Mouse (Mus musculus): Measurements from ENCODE around the gene Thtpa.
A peak's percentile ranks its signal among the peaks of the same experiment; 100 is the strongest.

Thtpa gene

GRCm38 (mm10) chr14:55094704-55095231, at the start of gene Thtpa:
Thtpa (plus strand) TSS chr14:55094784.
- no peak for DNase-seq (ENCODE audit: low spot score)

- no peak for DNase-seq (ENCODE audit: low spot score)
Measured at GRCm38 (mm10) chr14:55047971-55048531, 46.5 kb upstream of the Thtpa start.

GRCm38 (mm10) chr14:55052496-55052895, 42.1 kb upstream of the Thtpa start:
- DNase-seq (ENCODE audit: low spot score) = no peak

DNA sequence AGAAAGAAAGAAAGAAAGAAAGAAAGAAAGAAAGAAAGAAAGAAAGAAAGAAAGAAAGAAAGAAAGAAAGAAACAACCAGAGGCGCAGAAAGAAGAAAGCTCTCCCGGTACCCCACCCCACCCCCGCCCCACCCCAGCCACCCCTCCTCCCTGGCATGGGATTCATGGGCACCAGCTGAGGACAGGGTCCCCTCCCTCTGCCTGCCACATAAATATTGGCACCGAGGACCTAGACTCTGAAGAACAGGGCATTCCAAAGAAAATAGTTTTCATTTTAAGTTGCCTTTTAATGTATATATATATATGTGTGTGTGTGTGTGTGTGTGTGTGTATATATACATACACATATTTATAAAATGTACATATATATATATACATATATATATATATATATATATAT, 41.5 kb upstream of the Thtpa start:
- DNase-seq (ENCODE audit: low spot score) = no peak

GRCm38 (mm10) chr14:55053708-55054190, 40.8 kb upstream of the Thtpa start:
- peak; percentile 62 for DNase-seq (ENCODE audit: low spot score)

- DNase-seq (ENCODE audit: low spot score) = no peak
Measured at GRCm38 (mm10) chr14:55054191-55054749, 40.3 kb upstream of the Thtpa start.

DNA sequence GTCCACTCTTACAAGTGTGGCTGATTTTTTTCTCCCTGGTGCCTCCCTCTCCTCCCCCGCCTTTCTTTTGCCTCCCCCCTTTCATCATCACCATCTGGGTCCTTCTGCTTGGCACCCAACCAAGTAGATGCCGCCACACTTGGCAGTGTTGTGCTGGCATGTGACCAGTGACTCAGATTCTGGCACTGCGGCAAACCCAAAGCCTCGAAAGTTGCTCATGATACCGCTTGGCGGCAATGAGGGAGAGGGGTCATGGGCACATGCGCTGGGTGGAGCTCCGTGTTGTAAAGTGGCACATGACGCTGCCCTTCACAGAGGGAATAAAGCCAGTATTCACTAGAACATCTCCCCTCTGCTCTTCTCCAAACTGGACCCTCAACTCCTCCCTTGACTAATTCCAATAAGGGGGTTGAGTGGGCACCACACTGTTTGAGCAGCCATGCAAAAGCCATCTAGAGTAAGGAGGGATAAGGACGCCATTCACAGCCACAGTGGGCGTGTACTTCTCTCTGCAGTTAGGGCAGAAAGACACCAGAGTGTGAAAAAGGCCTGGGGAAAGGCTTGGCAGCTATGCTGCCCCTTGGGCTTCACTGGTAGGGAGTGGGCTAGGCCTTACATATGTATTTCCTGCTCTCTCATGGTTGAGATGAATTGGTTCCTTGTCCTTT, 39.3 kb upstream of the Thtpa start:
- DNase-seq (ENCODE audit: low spot score) = peak; percentile 90

DNA sequence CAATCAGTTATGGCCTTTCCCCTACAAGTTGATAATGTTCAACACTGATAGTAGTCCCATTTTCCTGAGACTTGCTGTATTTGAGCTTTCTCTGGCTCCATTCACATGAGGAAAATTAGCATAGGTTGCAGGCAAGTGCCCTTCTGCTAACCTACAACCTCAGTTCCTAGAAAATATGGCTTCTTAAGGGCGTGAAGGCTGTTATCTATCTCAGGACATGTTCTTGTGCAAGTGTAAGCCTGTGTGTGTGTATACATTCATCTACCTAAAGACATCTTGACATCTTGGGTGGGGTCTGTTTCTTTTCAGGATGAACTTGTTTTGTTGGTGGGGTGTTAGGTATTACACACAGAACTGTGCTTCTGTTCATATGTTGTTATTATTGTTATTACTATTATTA, 35.6 kb upstream of the Thtpa start:
- no peak for DNase-seq (ENCODE audit: low spot score)

DNA sequence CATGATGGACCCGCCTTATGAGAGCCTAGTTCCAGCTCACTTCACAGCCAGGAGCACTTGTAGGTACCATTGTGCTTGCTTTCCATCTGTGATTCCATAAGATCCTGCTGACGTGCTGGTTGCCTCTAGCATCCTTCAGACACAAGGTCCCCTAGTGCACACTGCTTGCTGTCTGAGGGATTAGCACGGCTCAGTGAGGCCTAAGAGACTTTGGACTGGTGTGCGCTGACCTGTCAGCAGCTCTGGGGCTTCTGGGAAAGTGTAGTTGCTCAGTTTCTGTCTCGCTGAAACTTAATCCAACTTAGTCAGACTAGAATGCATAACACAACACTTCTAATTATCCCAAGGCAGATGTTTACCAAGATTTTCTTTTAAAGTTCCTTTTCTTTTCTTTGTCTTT, 34.7 kb upstream of the Thtpa start:
- no peak for DNase-seq (ENCODE audit: low spot score)

GRCm38 (mm10) chr14:55061845-55062244, 32.7 kb upstream of the Thtpa start:
- no peak for DNase-seq (ENCODE audit: low spot score)

DNA sequence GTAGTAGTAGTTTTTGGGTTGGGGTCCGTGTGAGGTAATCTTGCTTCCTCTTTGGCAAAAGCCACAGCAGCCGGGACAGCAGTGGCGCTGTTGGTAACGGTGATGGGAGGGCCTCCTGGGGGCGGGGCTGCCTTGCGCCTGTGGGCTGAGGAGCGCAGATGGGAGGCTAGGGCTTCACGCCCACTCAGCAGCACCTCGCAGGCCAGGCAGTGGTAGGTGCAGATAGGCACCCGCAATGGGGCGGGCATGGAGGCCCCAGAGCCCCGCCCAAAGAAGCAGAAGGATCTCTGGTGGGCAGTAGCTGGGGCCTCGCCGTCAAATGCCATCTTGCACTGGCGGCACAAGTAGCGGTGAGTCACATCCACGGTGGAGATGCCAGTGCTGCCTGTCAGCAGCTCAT, 32.0 kb upstream of the Thtpa start:
- DNase-seq (ENCODE audit: low spot score) = no peak

GRCm38 (mm10) chr14:55063117-55063516, 31.5 kb upstream of the Thtpa start:
- no peak for DNase-seq (ENCODE audit: low spot score)

GRCm38 (mm10) chr14:55063581-55064381, 30.8 kb upstream of the Thtpa start:
- no peak for DNase-seq (ENCODE audit: low spot score)

- DNase-seq (ENCODE audit: low spot score) = no peak
Measured at GRCm38 (mm10) chr14:55064481-55065370, 29.9 kb upstream of the Thtpa start.

- DNase-seq (ENCODE audit: low spot score) = no peak
Measured at GRCm38 (mm10) chr14:55065391-55065790, 29.2 kb upstream of the Thtpa start.

- DNase-seq (ENCODE audit: low spot score) = no peak
Measured at GRCm38 (mm10) chr14:55066042-55066441, 28.5 kb upstream of the Thtpa start.

GRCm38 (mm10) chr14:55071756-55072155, 22.8 kb upstream of the Thtpa start:
- DNase-seq (ENCODE audit: low spot score) = no peak

DNA sequence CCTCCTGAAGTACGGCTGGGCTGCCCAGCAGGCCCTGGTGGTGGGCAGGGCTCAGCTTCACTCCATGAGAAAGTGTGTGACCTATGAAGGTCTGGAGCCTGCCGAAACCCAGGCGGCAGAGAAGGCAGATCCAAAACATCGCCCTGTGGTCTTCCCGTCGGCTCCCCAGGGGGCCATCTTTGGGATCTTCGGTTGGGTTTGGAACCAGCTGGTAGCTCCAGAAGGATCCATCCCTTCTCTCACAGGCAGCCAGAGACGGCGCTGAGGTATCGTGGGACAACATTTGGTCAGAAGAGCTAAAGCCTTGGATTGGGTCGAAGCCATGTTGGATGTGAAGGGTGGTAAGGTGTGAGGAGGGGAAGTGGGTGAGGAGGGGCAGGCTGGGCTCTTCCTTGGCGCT, 20.2 kb upstream of the Thtpa start:
- DNase-seq (ENCODE audit: low spot score) = no peak

DNA sequence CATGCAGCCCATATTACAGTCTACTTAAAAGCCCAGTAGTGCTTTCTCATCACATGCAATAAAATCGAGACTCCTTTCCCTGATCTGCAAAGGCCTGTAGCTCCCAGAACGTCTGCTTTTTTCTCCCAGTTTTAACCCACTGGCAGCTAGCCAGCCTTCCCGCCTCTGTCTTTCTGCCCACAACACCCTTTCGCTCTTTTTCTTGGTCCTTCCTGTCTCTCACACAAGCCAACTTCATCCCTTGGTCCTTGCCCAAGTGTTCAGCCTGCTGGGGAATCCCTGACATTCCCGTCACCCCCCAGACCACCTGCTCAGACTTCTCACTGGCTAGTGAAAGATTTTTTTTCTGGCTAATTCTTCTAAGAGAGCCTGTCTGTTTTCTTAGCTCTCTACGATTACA, 18.4 kb upstream of the Thtpa start:
- DNase-seq (ENCODE audit: low spot score) = no peak

DNA sequence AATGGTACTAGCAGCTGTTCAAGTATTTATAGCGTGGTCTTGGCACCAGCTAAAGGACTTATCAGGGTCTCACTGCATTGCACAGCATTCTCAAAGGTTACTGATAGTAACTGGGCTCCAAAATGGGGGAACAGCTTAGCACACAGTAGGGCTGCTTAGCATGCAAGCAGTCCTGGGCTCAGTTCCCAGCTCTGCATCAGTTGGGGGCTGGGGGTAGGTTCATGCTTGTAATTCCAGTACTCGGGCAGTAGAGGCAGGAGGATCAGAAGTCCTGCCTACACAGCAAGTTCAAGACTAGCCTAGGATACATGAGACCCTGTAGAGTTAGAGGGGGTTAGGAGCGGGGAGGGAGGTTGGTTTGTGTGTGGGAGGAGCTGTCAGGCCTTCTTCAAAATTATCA, 17.6 kb upstream of the Thtpa start:
- no peak for DNase-seq (ENCODE audit: low spot score)
